Mouse (Mus musculus): ENCODE data around the gene Cdhr4. TPM values are rescaled to one million over a fixed set of nuclear protein-coding genes. Genes with fewer than 3 reads are reported as not detected.
A peak's percentile ranks its signal among the peaks of the same experiment; 100 is the strongest.

The Cdhr4 gene
- polyA plus RNA-seq, 1 experiment from 2014 or later: 5.5 TPM

- peaks cover 55% of the 10 kb centered on the region for H3K36me3 ChIP-seq
Measured at GRCm38 (mm10) chr9:108032126-108032525, 39.8 kb downstream of the Cdhr4 start.

GRCm38 (mm10) chr9:108035331-108036156 is 43.2 kb downstream of the Cdhr4 start:
- Histone ChIP-seq H3K9me3 (replicated peaks) (no peaks in the 10 kb centered on the region), H3K36me3 (peaks cover 63% of the 10 kb centered on the region), H3K4me2 (replicated peaks) (no peak overlapping the region), H3K9ac (no peak overlapping the region), H3K27me3 (no peaks in the 10 kb centered on the region), H3K4me3 (no peak overlapping the region), H3K4me1 (no peaks in the 10 kb centered on the region), H3K27ac (no peak overlapping the region)
- 93% methylated on average over 2 of the region's 2 CpGs for WGBS
- ATAC-seq (ENCODE audit: low FRiP score): no peak

More at GRCm38 (mm10) chr9:108032126-108032525, 39.8 kb downstream of the Cdhr4 start:
- Histone ChIP-seq H3K4me1 (no peaks in the 10 kb centered on the region), H3K27ac (no peak overlapping the region), H3K4me3 (no peak overlapping the region), H3K9me3 (replicated peaks) (no peaks in the 10 kb centered on the region), H3K27me3 (no peaks in the 10 kb centered on the region), H3K4me2 (replicated peaks) (no peak overlapping the region), H3K9ac (no peak overlapping the region)
- no peak for ATAC-seq (ENCODE audit: low FRiP score)
- WGBS: 90% methylated on average over 5 of the region's 5 CpGs

GRCm38 (mm10) chr9:108044751-108045492 is 52.6 kb downstream of the Cdhr4 start:
- Histone ChIP-seq H3K4me2 (replicated peaks) (no peak overlapping the region), H3K36me3 (peaks cover 61% of the 10 kb centered on the region), H3K9ac (no peak overlapping the region), H3K4me1 (peaks cover 14% of the 10 kb centered on the region), H3K4me3 (no peak overlapping the region), H3K27me3 (no peaks in the 10 kb centered on the region), H3K27ac (no peak overlapping the region), H3K9me3 (replicated peaks) (no peaks in the 10 kb centered on the region)
- no peak for ATAC-seq (ENCODE audit: low FRiP score)
- 94% methylated on average over 8 of the region's 8 CpGs for WGBS

GRCm38 (mm10) chr9:108046582-108046981 is 54.3 kb downstream of the Cdhr4 start:
- no peak overlapping the region for H3K27ac ChIP-seq
- H3K4me2 ChIP-seq (replicated peaks): no peak overlapping the region
- ATAC-seq (ENCODE audit: low FRiP score): no peak
- no peak overlapping the region for H3K9ac ChIP-seq
- 96% methylated on average over 4 of the region's 4 CpGs for WGBS
- peaks cover 63% of the 10 kb centered on the region for H3K36me3 ChIP-seq
- peaks cover 19% of the 10 kb centered on the region for H3K4me1 ChIP-seq
- H3K9me3 ChIP-seq (replicated peaks): no peaks in the 10 kb centered on the region
- no peaks in the 10 kb centered on the region for H3K27me3 ChIP-seq
- H3K4me3 ChIP-seq: no peak overlapping the region

- peak overlapping the region; percentile 79; the same call in 1 of the 2 replicates for H3K9ac ChIP-seq
- 51% methylated on average over 17 of the region's 17 CpGs for WGBS
- no peak for ATAC-seq (ENCODE audit: low FRiP score)
- no peaks in the 10 kb centered on the region for H3K27me3 ChIP-seq
- no peaks in the 10 kb centered on the region for H3K9me3 ChIP-seq (replicated peaks)
- peaks cover 60% of the 10 kb centered on the region for H3K36me3 ChIP-seq
- H3K27ac ChIP-seq: peak overlapping the region; percentile 74; the same call in 1 of the 2 replicates
- H3K4me2 ChIP-seq (replicated peaks): peak overlapping the region; percentile 94
- peaks cover 19% of the 10 kb centered on the region for H3K4me1 ChIP-seq
- H3K4me3 ChIP-seq: peak overlapping the region; percentile 63
Measured at GRCm38 (mm10) chr9:108047601-108048565, 55.6 kb downstream of the Cdhr4 start.

- ATAC-seq (ENCODE audit: low FRiP score): peak; percentile 57
- Histone ChIP-seq H3K4me1 (peaks cover 26% of the 10 kb centered on the region), H3K27me3 (no peaks in the 10 kb centered on the region), H3K36me3 (peaks cover 56% of the 10 kb centered on the region), H3K27ac (peak overlapping the region; percentile 74), H3K4me3 (peak overlapping the region; percentile 63), H3K4me2 (replicated peaks) (peak overlapping the region; percentile 94), H3K9me3 (replicated peaks) (no peaks in the 10 kb centered on the region), H3K9ac (peak overlapping the region; percentile 79)
- 2% methylated on average over 19 of the region's 19 CpGs for WGBS
Measured at GRCm38 (mm10) chr9:108048566-108048955, 56.3 kb downstream of the Cdhr4 start.

- WGBS: under 1% methylated on average over 35 of the region's 39 CpGs
- peak within 1 kb of the TSS; percentile 79 for H3K9ac ChIP-seq
- H3K27me3 ChIP-seq: no peaks in the 10 kb centered on the region
- H3K9me3 ChIP-seq (replicated peaks): no peaks in the 10 kb centered on the region
- H3K4me2 ChIP-seq (replicated peaks): peak within 1 kb of the TSS; percentile 94
- peak within 1 kb of the TSS; percentile 74 for H3K27ac ChIP-seq
- peaks cover 61% of the 10 kb centered on the region for H3K36me3 ChIP-seq
- H3K4me3 ChIP-seq: peak within 1 kb of the TSS; percentile 63
- H3K4me1 ChIP-seq: peaks cover 26% of the 10 kb centered on the region
- peak; percentile 89 for ATAC-seq (ENCODE audit: low FRiP score)
Measured at GRCm38 (mm10) chr9:108049016-108049455, 56.7 kb downstream of the Cdhr4 start, which contains the start of gene Gmppb. Gene Gmppb, plus strand, starts transcription at chr9:108049242.

Other genes with a start within 250 kb of the Cdhr4 start
- gene Rbm5, start 221.5 kb upstream of the Cdhr4 start, polyA plus RNA-seq (2016; fragmentation: Nextera tagmentation; extraction: Ambion mirVana): 260 and 271 TPM in 2 replicates
- 125 and 135 TPM in 2 replicates for gene Rbm6, start 119.3 kb upstream of the Cdhr4 start, polyA plus RNA-seq (2016; fragmentation: Nextera tagmentation; extraction: Ambion mirVana)
- gene Mon1a, start 104.3 kb upstream of the Cdhr4 start, polyA plus RNA-seq (2016; fragmentation: Nextera tagmentation; extraction: Ambion mirVana): 17.1 and 20.1 TPM in 2 replicates
- 2.0 and 2.3 TPM in 2 replicates for gene Mst1r, start 85.6 kb upstream of the Cdhr4 start, polyA plus RNA-seq (2016; fragmentation: Nextera tagmentation; extraction: Ambion mirVana)
- not detected in 2 replicates for gene Actl11, start 64.0 kb upstream of the Cdhr4 start, polyA plus RNA-seq (2016; fragmentation: Nextera tagmentation; extraction: Ambion mirVana)
- gene Camkv, start 56.8 kb upstream of the Cdhr4 start, polyA plus RNA-seq (2016; fragmentation: Nextera tagmentation; extraction: Ambion mirVana): 7.3 and 7.9 TPM in 2 replicates
- 15.8 and 17.4 TPM in 2 replicates for gene Traip, start 42.4 kb upstream of the Cdhr4 start, polyA plus RNA-seq (2016; fragmentation: Nextera tagmentation; extraction: Ambion mirVana)
- gene Uba7, start 17.0 kb upstream of the Cdhr4 start, polyA plus RNA-seq (2016; fragmentation: Nextera tagmentation; extraction: Ambion mirVana): 11.5 and 12.7 TPM in 2 replicates
- gene Gm20661, start 9.4 kb upstream of the Cdhr4 start, polyA plus RNA-seq (2016; fragmentation: Nextera tagmentation; extraction: Ambion mirVana): 3.2 and 3.3 TPM in 2 replicates
- gene Inka1, start 6.6 kb upstream of the Cdhr4 start, polyA plus RNA-seq (2016; fragmentation: Nextera tagmentation; extraction: Ambion mirVana): 51.0 and 52.6 TPM in 2 replicates
- gene Gm20662, start 3.9 kb downstream of the Cdhr4 start, polyA plus RNA-seq (2016; fragmentation: Nextera tagmentation; extraction: Ambion mirVana): 0.13 TPM in 1 of 2 replicates, not detected in the other
- 100 and 102 TPM in 2 replicates for gene Ip6k1, start 10.0 kb downstream of the Cdhr4 start, polyA plus RNA-seq (2016; fragmentation: Nextera tagmentation; extraction: Ambion mirVana)
- gene Gmppb, start 56.7 kb downstream of the Cdhr4 start, polyA plus RNA-seq (2016; fragmentation: Nextera tagmentation; extraction: Ambion mirVana): 21.9 and 25.0 TPM in 2 replicates
- gene Amigo3, start 60.7 kb downstream of the Cdhr4 start, polyA plus RNA-seq (2016; fragmentation: Nextera tagmentation; extraction: Ambion mirVana): 3.9 TPM in 2 replicates
- 0.31 and 0.72 TPM in 2 replicates for gene Mst1, start 87.9 kb downstream of the Cdhr4 start, polyA plus RNA-seq (2016; fragmentation: Nextera tagmentation; extraction: Ambion mirVana)
- gene Rnf123, start 90.8 kb downstream of the Cdhr4 start, polyA plus RNA-seq (2016; fragmentation: Nextera tagmentation; extraction: Ambion mirVana): 39.5 and 40.7 TPM in 2 replicates
- 54.3 and 58.6 TPM in 2 replicates for gene Apeh, start 102.1 kb downstream of the Cdhr4 start, polyA plus RNA-seq (2016; fragmentation: Nextera tagmentation; extraction: Ambion mirVana)
- 5.4 and 6.1 TPM in 2 replicates for gene Bsn, start 197.9 kb downstream of the Cdhr4 start, polyA plus RNA-seq (2016; fragmentation: Nextera tagmentation; extraction: Ambion mirVana)